Mouse (Mus musculus) stomach, postnatal 0 days (tissue): ENCODE results near the gene Vwf. TPM values are rescaled to one million over a fixed set of nuclear protein-coding genes. Genes with fewer than 3 reads are reported as not detected.
A peak's percentile ranks its signal among the peaks of the same experiment; 100 is the strongest.

Experiments used
- ATAC-seq: fragments of 200-750 bp; cut with Nextera tagmentation; 2 replicates; pipeline ENCODE4 v1.8.0; 2017; ENCODE audit not compliant: low FRiP score, low TSS enrichment
- DNase-seq: peaks from one replicate; pipeline ENCODE4 v3.0.0-alpha.2; 2016; ENCODE audit warnings: low spot score
- H3K27ac ChIP-seq: fragments of 300-500 bp; sonication (generic); replicated peaks from 2 replicates; pipeline ENCODE4 v1.5.1; 2014; ENCODE audit warnings: mild to moderate bottlenecking, control low read depth
- H3K27me3 ChIP-seq: fragments of 300-500 bp; sonication (generic); 2 replicates; pipeline ENCODE4 v1.6.1; 2014; ENCODE audit warnings: low read length; ENCODE audit not compliant: control insufficient read depth, insufficient read depth
- H3K36me3 ChIP-seq: fragments of 300-500 bp; sonication (generic); 2 replicates; pipeline ENCODE4 v1.6.1; 2014; ENCODE audit warnings: low read length, mixed read lengths; ENCODE audit not compliant: control insufficient read depth, insufficient read depth
- H3K4me1 ChIP-seq: fragments of 300-500 bp; sonication (generic); replicated peaks from 2 replicates; pipeline ENCODE4 v1.6.1; 2014; ENCODE audit warnings: antibody characterized with exemption; ENCODE audit not compliant: control insufficient read depth, insufficient read depth
- H3K4me2 ChIP-seq: fragments of 300-500 bp; sonication (generic); replicated peaks from 2 replicates; pipeline ENCODE4 v1.6.1; 2014; ENCODE audit warnings: low read depth, mild to moderate bottlenecking, control low read depth, moderate library complexity
- H3K4me3 ChIP-seq: fragments of 300-500 bp; sonication (generic); 2 replicates; pipeline ENCODE4 v1.5.1; 2014; ENCODE audit warnings: low read depth, low read length, control low read depth
- H3K9ac ChIP-seq: fragments of 300-500 bp; sonication (generic); 2 replicates; pipeline ENCODE4 v1.6.1; 2014; ENCODE audit warnings: mild to moderate bottlenecking, low read length, control low read depth, mixed read lengths
- H3K9me3 ChIP-seq: fragments of 300-500 bp; sonication (generic); 2 replicates; pipeline ENCODE4 v1.6.1; 2016; ENCODE audit warnings: low read length; ENCODE audit not compliant: control insufficient read depth
- CTCF ChIP-seq: IDR thresholded peaks from 2 replicates; pipeline ENCODE4 v1.5.1; 2016; ENCODE audit warnings: antibody characterized with exemption, low read depth, mild to moderate bottlenecking, moderate library complexity
- EP300 ChIP-seq: optimal IDR thresholded peaks from 2 replicates; pipeline ENCODE3; 2016; ENCODE audit warnings: antibody characterized with exemption
- WGBS: fragments of 180-500 bp; shearing (Covaris S2); extraction: QIAGEN DNeasy Blood & Tissue Kit; methylation state at CpG from one replicate; pipeline ENCODE4 v1.1.7; 2014; 5-methylcytosine and 5-hydroxymethylcytosine counted together
- polyA plus RNA-seq: library from polyadenylated mRNA; unstranded; fragments of >200 nt; fragmentation: Nextera tagmentation; extraction: Ambion mirVana; gene quantifications from 2 replicates; pipeline ENCODE4 v1.2.1, GENCODE M21; 2015

The Vwf gene
- polyA plus RNA-seq, 1 experiment from 2014 or later: 7.8 TPM

- WGBS: 71% methylated on average over 6 of the region's 6 CpGs
- no peak overlapping the region for H3K4me2 ChIP-seq
- no peaks in the 10 kb centered on the region for H3K9me3 ChIP-seq
- H3K4me3 ChIP-seq: no peak overlapping the region
- no peak overlapping the region for H3K9ac ChIP-seq
- peak; percentile 55 for TF ChIP-seq CTCF
- TF ChIP-seq EP300: no peak
- DNase-seq (no peak), ATAC-seq (no peak)
- H3K27me3 ChIP-seq: no peaks in the 10 kb centered on the region
- no peak overlapping the region for H3K27ac ChIP-seq
- no peaks in the 10 kb centered on the region for H3K4me1 ChIP-seq
- H3K36me3 ChIP-seq: no peaks in the 10 kb centered on the region
Observed at GRCm38 (mm10) chr6:125609025-125609424, 62.5 kb downstream of the Vwf start.

- H3K4me3 ChIP-seq: no peak overlapping the region
- ATAC-seq: no peak
- no peaks in the 10 kb centered on the region for H3K27me3 ChIP-seq
- TF ChIP-seq CTCF: no peak
- no peak for TF ChIP-seq EP300
- H3K27ac ChIP-seq: no peak overlapping the region
- 89% methylated on average over 1 of the region's 1 CpGs for WGBS
- H3K4me1 ChIP-seq: no peaks in the 10 kb centered on the region
- no peak for DNase-seq
- H3K4me2 ChIP-seq: no peak overlapping the region
- no peaks in the 10 kb centered on the region for H3K9me3 ChIP-seq
- H3K36me3 ChIP-seq: no peaks in the 10 kb centered on the region
- no peak overlapping the region for H3K9ac ChIP-seq
Observed at GRCm38 (mm10) chr6:125617855-125618254, 71.3 kb downstream of the Vwf start.

GRCm38 (mm10) chr6:125620764-125621163 is 74.2 kb downstream of the Vwf start:
- TF ChIP-seq CTCF: peak; percentile 87
- no peak for TF ChIP-seq EP300
- H3K9ac ChIP-seq: no peak overlapping the region
- H3K27me3 ChIP-seq: no peaks in the 10 kb centered on the region
- no peaks in the 10 kb centered on the region for H3K9me3 ChIP-seq
- 40% methylated on average over 6 of the region's 6 CpGs for WGBS
- H3K36me3 ChIP-seq: no peaks in the 10 kb centered on the region
- no peak overlapping the region for H3K4me2 ChIP-seq
- peak; percentile 28 for DNase-seq
- H3K4me1 ChIP-seq: no peaks in the 10 kb centered on the region
- no peak overlapping the region for H3K4me3 ChIP-seq
- no peak; the same call in 1 of the 2 replicates for ATAC-seq
- H3K27ac ChIP-seq: no peak overlapping the region

GRCm38 (mm10) chr6:125622434-125622833 is 75.9 kb downstream of the Vwf start:
- Histone ChIP-seq H3K27me3 (no peaks in the 10 kb centered on the region), H3K36me3 (no peaks in the 10 kb centered on the region), H3K4me1 (no peaks in the 10 kb centered on the region), H3K9me3 (no peaks in the 10 kb centered on the region), H3K27ac (no peak overlapping the region), H3K4me3 (no peak overlapping the region), H3K4me2 (no peak overlapping the region), H3K9ac (no peak overlapping the region)
- WGBS: 58% methylated on average over 2 of the region's 2 CpGs
- ATAC-seq (no peak), DNase-seq (no peak)
- TF ChIP-seq CTCF: peak; percentile 74
- no peak for TF ChIP-seq EP300

- no peak for DNase-seq
- Histone ChIP-seq H3K36me3 (no peaks in the 10 kb centered on the region), H3K4me1 (no peaks in the 10 kb centered on the region), H3K4me2 (no peak overlapping the region), H3K9ac (no peak overlapping the region), H3K9me3 (no peaks in the 10 kb centered on the region), H3K4me3 (no peak overlapping the region), H3K27ac (no peak overlapping the region), H3K27me3 (no peaks in the 10 kb centered on the region)
- 46% methylated on average over 4 of the region's 4 CpGs for WGBS
- ATAC-seq: no peak
- TF ChIP-seq EP300: no peak
- TF ChIP-seq CTCF: no peak
Observed at GRCm38 (mm10) chr6:125640486-125640885, 93.9 kb downstream of the Vwf start.

GRCm38 (mm10) chr6:125641146-125641545 is 94.6 kb downstream of the Vwf start:
- no peak overlapping the region for H3K9ac ChIP-seq
- H3K36me3 ChIP-seq: no peaks in the 10 kb centered on the region
- H3K9me3 ChIP-seq: no peaks in the 10 kb centered on the region
- TF ChIP-seq CTCF (no peak), EP300 (no peak)
- DNase-seq (no peak), ATAC-seq (no peak)
- WGBS: 55% methylated on average over 8 of the region's 8 CpGs
- H3K4me2 ChIP-seq: no peak overlapping the region
- H3K27ac ChIP-seq: no peak overlapping the region
- H3K4me3 ChIP-seq: no peak overlapping the region
- H3K27me3 ChIP-seq: no peaks in the 10 kb centered on the region
- no peaks in the 10 kb centered on the region for H3K4me1 ChIP-seq
